Mouse (Mus musculus) MEL (cell line): ENCODE measurements at regions not wholly inside any gene's neighbourhood (a gene's known extent, or its start where the extent isn't known, plus 50 kb on each side); places are given as distances from the start of the nearest gene placed in this dataset.

Source experiments
- CTCF ChIP-seq, 3 experiments: IDR thresholded peaks in 2 of 3; conservative IDR thresholded peaks in 1 of 3; 2 replicates each; pipeline ENCODE4 v1.5.1; 2011 to 2012; ENCODE audit warnings: low read length in 3 of 3, low read depth in 2 of 3, mild to moderate bottlenecking in 2 of 3, improper control_type of control experiment in 1 of 3, inconsistent platforms in 1 of 3, mixed read lengths in 1 of 3, moderate library complexity in 1 of 3; ENCODE audit not compliant: control insufficient read depth in 1 of 3, insufficient read depth in 1 of 3, poor library complexity in 1 of 3, severe bottlenecking in 1 of 3
- ELF1 ChIP-seq: IDR thresholded peaks from 2 replicates; pipeline ENCODE4 v1.6.1; 2014; ENCODE audit warnings: low read depth, mild to moderate bottlenecking, inconsistent platforms, low read length, improper control_type of control experiment, moderate library complexity
- GATA1 ChIP-seq: IDR thresholded peaks from 2 replicates; pipeline ENCODE4 v1.6.1; 2011; ENCODE audit warnings: low read depth, low read length, improper control_type of control experiment
- NRF1 ChIP-seq: IDR thresholded peaks from 2 replicates; pipeline ENCODE4 v1.6.1; 2014; ENCODE audit warnings: low read depth, mild to moderate bottlenecking, inconsistent platforms, low read length, improper control_type of control experiment, moderate library complexity; ENCODE audit not compliant: poor library complexity, insufficient read depth, severe bottlenecking

DNA sequence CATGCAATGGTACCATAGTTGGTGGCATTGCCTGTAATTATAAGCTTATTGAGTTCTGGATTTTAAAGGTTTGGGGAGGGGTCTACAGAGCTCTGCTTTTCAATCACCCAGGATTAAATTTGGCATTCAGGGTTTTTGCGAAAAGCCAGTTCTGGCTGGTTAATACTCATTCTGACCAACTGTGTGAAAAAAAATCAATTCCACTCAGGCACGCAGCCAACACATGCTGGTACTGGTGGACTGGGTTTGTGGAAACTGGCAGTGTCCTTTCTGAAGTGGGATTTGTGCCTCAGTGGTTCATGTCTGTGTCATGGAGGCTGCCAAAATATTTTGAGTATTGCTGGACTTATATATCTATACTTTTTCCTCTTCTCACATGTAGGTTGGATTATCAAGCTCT, 70.9 kb downstream of the Slc4a3 start:
- TF ChIP-seq NRF1 (no peak), GATA1 (no peak), CTCF (IDR thresholded peaks at IDR 0.05 in 2 of 3, conservative IDR thresholded peaks at IDR 0.05 in 1 of 3; ENCODE audit: control insufficient read depth in 1 of 3, insufficient read depth in 1 of 3, low read depth in 2 of 3, low read length in 3 of 3, poor library complexity in 1 of 3, severe bottlenecking in 1 of 3) (no peak), ELF1 (no peak)
